Mouse (Mus musculus): Measurements from ENCODE around the gene Fam221a. TPM values are rescaled to one million over a fixed set of nuclear protein-coding genes. Genes with fewer than 3 reads are reported as not detected.
"Not testable (repeated sequence)": the region's sequence is repeated elsewhere in the genome, so short reads cannot be mapped to it uniquely, and the experiment has no call there.

The Fam221a gene
- polyA plus RNA-seq, 1 experiment from 2014 or later = 3.8 TPM

DNA sequence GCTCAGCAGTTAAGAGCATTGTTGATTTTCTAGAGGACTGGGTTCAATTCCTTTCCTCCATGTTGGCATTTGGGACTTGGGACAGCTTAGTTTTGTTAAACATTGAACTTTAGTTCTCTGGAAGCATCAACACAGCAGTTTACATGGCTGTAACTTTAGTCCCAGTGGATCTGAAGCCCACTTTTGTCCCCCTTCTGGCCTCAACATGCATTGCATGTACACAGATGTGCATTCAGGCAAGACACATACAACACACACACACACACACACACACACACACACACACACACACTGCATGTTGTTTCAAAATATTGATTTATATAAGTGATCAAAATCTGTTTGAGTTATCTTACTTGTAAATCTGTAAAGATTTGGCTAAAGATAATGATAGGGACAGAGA lies 29.9 kb downstream of the Fam221a start:
- Histone ChIP-seq H3K27me3 (no peaks in the 10 kb centered on the region), H3K4me2 (no peak overlapping the region), H3K9me3 (no peaks in the 10 kb centered on the region), H3K9ac (no peak overlapping the region), H3K36me3 (no peaks in the 10 kb centered on the region), H3K27ac (no peak overlapping the region), H3K4me3 (no peak overlapping the region), H3K4me1 (replicated peaks) (no peaks in the 10 kb centered on the region)
- no peak for ATAC-seq (ENCODE audit: low FRiP score)

DNA sequence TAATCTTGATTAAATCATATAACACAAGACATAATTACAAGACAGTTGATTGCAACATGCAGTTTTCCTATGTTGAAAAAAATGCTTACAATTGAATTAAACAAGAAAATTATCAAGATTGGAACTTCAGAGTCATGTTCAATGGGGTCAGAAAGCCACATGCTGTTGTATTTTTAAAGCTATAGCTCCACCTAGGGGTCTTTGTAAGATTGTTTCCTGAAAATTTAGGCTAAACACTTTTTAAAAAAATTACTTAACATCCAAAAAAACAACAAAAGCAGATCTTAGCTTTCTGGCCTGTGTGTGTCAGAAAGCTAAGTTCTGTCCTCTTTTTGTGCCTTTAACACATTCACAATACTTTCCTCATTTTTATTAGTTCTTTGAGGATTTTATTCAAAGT lies 30.8 kb downstream of the Fam221a start:
- Histone ChIP-seq H3K9ac (no peak overlapping the region), H3K4me3 (no peak overlapping the region), H3K27ac (no peak overlapping the region), H3K36me3 (no peaks in the 10 kb centered on the region), H3K27me3 (no peaks in the 10 kb centered on the region), H3K4me1 (replicated peaks) (no peaks in the 10 kb centered on the region), H3K4me2 (no peak overlapping the region), H3K9me3 (no peaks in the 10 kb centered on the region)
- ATAC-seq (ENCODE audit: low FRiP score) = no peak

DNA sequence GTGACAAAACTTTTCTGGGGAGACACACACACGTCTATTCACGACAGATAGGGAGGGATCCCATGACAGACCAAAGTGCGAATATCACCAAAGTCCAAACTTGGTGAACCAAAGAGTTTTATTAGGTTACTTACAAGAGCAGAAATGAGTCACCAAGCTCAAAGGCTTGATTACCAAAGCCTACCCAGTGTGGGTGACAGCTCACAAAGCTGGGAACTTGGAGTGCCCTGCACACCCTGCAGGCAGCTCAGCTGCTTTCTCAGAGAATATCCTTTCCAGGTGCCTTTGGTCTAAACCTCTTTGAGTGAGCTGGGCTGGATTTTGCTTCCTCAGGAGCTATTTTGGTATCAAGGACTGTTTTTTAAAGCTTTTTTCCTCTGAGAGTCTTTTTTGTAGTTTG lies 43.3 kb downstream of the Fam221a start:
- WGBS = 83% methylated on average over 3 of the region's 3 CpGs
- H3K4me2 ChIP-seq = no peak overlapping the region
- no peak overlapping the region for H3K4me3 ChIP-seq
- no peaks in the 10 kb centered on the region for H3K36me3 ChIP-seq
- no peak overlapping the region for H3K9ac ChIP-seq
- no peaks in the 10 kb centered on the region for H3K27me3 ChIP-seq
- no peaks in the 10 kb centered on the region for H3K4me1 ChIP-seq (replicated peaks)
- H3K27ac ChIP-seq = no peak overlapping the region
- no peak for ATAC-seq (ENCODE audit: low FRiP score)
- H3K9me3 ChIP-seq = no peaks in the 10 kb centered on the region

DNA sequence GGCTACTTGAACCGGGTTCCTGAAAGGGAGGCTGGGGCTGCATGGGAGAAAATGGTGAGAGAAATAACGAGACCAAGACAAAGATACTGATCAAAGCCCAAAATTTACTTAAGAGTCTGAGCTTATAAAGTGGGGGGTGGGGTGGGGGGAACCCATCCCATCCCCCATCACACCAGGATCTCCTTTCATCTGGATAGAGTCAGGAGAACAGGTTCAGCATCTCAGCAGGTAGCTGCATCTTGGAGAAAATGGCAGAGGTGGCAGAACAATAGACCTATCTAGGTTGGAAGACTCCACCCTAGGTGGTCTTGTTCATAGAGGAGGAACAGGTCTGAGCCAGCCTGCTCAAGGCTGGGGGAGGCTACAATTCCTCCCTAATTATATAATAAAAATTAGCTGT lies 45.4 kb downstream of the Fam221a start:
- not testable (repeated sequence) for H3K9ac ChIP-seq; H3K4me2 ChIP-seq; H3K4me3 ChIP-seq; H3K4me1 ChIP-seq (replicated peaks); H3K27me3 ChIP-seq; H3K36me3 ChIP-seq; H3K9me3 ChIP-seq; ATAC-seq (ENCODE audit: low FRiP score); H3K27ac ChIP-seq
- 73% methylated on average over 2 of the region's 2 CpGs for WGBS

DNA sequence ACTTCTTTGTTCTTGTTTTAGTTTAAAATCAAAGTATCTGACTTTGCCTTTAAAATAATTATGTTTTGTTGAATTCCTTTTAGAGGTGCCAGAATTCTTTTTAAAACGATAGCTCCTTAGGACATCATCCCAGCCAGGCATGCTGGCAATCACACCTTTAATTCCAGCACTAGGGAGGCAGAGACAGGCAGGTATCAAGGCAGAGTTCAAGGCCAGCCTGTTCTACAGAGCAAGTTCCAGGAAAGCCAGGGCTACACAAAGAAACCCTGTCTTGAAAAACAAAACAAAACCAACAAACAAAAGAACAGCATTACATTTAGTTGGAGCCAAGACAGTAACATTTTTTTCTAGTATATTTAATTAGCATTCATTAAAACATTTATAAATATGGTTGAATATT lies 48.4 kb downstream of the Fam221a start:
- H3K27me3 ChIP-seq = no peaks in the 10 kb centered on the region
- no peak overlapping the region for H3K9ac ChIP-seq
- H3K36me3 ChIP-seq = no peaks in the 10 kb centered on the region
- WGBS = 93% methylated on average over 1 of the region's 1 CpGs
- no peaks in the 10 kb centered on the region for H3K9me3 ChIP-seq
- ATAC-seq (ENCODE audit: low FRiP score) = no peak
- H3K4me2 ChIP-seq = no peak overlapping the region
- no peak overlapping the region for H3K27ac ChIP-seq
- no peaks in the 10 kb centered on the region for H3K4me1 ChIP-seq (replicated peaks)
- no peak overlapping the region for H3K4me3 ChIP-seq

DNA sequence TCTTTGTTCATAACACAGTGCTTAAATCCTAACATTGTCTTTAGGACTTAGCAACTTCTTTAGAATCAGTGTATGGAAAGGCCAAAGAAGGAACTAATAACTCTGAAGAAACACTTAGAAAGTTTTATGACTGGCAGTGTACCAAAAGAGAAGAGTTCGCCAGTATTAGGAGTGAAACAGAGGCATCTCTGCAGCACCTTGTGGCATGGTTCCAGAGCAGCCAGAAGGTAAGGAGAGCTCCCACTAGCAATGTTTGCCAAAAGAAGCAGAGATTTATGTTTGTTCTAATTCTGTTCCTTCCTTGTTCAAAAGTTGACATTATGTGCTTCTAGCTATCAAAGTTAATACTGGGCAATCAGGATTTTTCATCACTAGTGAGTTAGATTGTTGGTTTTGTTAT lies 69.8 kb downstream of the Fam221a start:
- 85% methylated on average over 1 of the region's 1 CpGs for WGBS
- H3K9me3 ChIP-seq = no peaks in the 10 kb centered on the region
- H3K4me2 ChIP-seq = no peak overlapping the region
- no peaks in the 10 kb centered on the region for H3K4me1 ChIP-seq (replicated peaks)
- H3K4me3 ChIP-seq = no peak overlapping the region
- ATAC-seq (ENCODE audit: low FRiP score) = no peak
- no peaks in the 10 kb centered on the region for H3K36me3 ChIP-seq
- H3K9ac ChIP-seq = no peak overlapping the region
- H3K27me3 ChIP-seq = no peaks in the 10 kb centered on the region
- H3K27ac ChIP-seq = no peak overlapping the region

Other genes with a start within 250 kb of the Fam221a start
- gene Igf2bp3, start 152.8 kb upstream of the Fam221a start, polyA plus RNA-seq (2015; fragmentation: Nextera tagmentation; extraction: Ambion mirVana) = 43.7 and 45.0 TPM in 2 replicates
- 133 and 143 TPM in 2 replicates for gene Tra2a, start 103.7 kb upstream of the Fam221a start, polyA plus RNA-seq (2015; fragmentation: Nextera tagmentation; extraction: Ambion mirVana)
- gene Ccdc126, start 48.5 kb upstream of the Fam221a start, polyA plus RNA-seq (2015; fragmentation: Nextera tagmentation; extraction: Ambion mirVana) = 8.0 and 8.9 TPM in 2 replicates
- gene Stk31, start 27.9 kb downstream of the Fam221a start, polyA plus RNA-seq (2015; fragmentation: Nextera tagmentation; extraction: Ambion mirVana) = 0.09 and 0.17 TPM in 2 replicates